Mouse (Mus musculus) midbrain, embryonic 16.5 days (tissue): ENCODE measurements around the gene Ankrd12. TPM values are rescaled to one million over a fixed set of nuclear protein-coding genes. Genes with fewer than 3 reads are reported as not detected.

Experiments
- ATAC-seq: fragments of 200-750 bp; cut with Nextera tagmentation; 2 replicates; pipeline ENCODE4 v1.8.0; 2017; ENCODE audit warnings: moderate TSS enrichment
- H3K27ac ChIP-seq: fragments of 300-500 bp; sonication (generic); 2 replicates; pipeline ENCODE4 v1.5.1; 2014; ENCODE audit warnings: mild to moderate bottlenecking, low read length, mixed read lengths
- H3K27me3 ChIP-seq: fragments of 300-500 bp; sonication (generic); 2 replicates; pipeline ENCODE4 v1.6.1; 2014; ENCODE audit warnings: low read depth, low read length, mixed read lengths; ENCODE audit not compliant: control insufficient read depth, insufficient read depth
- H3K36me3 ChIP-seq: fragments of 300-500 bp; sonication (generic); 2 replicates; pipeline ENCODE4 v1.6.1; 2014; ENCODE audit warnings: mild to moderate bottlenecking, low read length, moderate library complexity, mixed read lengths; ENCODE audit not compliant: control insufficient read depth, insufficient read depth
- H3K4me1 ChIP-seq: fragments of 300-500 bp; sonication (generic); 2 replicates; pipeline ENCODE4 v1.6.1; 2014; ENCODE audit warnings: mild to moderate bottlenecking, low read length, mixed read lengths; ENCODE audit not compliant: control insufficient read depth, insufficient read depth
- H3K4me2 ChIP-seq: fragments of 300-500 bp; sonication (generic); 2 replicates; pipeline ENCODE4 v1.6.1; 2014; ENCODE audit warnings: mild to moderate bottlenecking, low read length, mixed read lengths
- H3K4me3 ChIP-seq: fragments of 300-500 bp; sonication (generic); 2 replicates; pipeline ENCODE4 v1.5.1; 2014; ENCODE audit warnings: low read depth, mild to moderate bottlenecking, low read length, moderate library complexity, mixed read lengths
- H3K9ac ChIP-seq: fragments of 300-500 bp; sonication (generic); 2 replicates; pipeline ENCODE4 v1.6.1; 2014; ENCODE audit warnings: low read depth, low read length, mixed read lengths
- H3K9me3 ChIP-seq: fragments of 300-500 bp; sonication (generic); replicated peaks from 2 replicates; pipeline ENCODE4 v1.6.1; 2014; ENCODE audit warnings: mild to moderate bottlenecking, low read length, mixed read lengths; ENCODE audit not compliant: control insufficient read depth, poor library complexity, severe bottlenecking
- WGBS: fragments of 180-500 bp; shearing (Covaris S2); extraction: QIAGEN DNeasy Blood & Tissue Kit; methylation state at CpG from one replicate; pipeline ENCODE4 v1.1.7; 2014; 5-methylcytosine and 5-hydroxymethylcytosine counted together
- polyA plus RNA-seq: library from polyadenylated mRNA; unstranded; fragments of >200 nt; fragmentation: Nextera tagmentation; extraction: Ambion mirVana; gene quantifications from 2 replicates; pipeline ENCODE4 v1.2.1, GENCODE M21; 2015

Gene Ankrd12
- polyA plus RNA-seq, 1 experiment from 2014 or later: 198 TPM

DNA sequence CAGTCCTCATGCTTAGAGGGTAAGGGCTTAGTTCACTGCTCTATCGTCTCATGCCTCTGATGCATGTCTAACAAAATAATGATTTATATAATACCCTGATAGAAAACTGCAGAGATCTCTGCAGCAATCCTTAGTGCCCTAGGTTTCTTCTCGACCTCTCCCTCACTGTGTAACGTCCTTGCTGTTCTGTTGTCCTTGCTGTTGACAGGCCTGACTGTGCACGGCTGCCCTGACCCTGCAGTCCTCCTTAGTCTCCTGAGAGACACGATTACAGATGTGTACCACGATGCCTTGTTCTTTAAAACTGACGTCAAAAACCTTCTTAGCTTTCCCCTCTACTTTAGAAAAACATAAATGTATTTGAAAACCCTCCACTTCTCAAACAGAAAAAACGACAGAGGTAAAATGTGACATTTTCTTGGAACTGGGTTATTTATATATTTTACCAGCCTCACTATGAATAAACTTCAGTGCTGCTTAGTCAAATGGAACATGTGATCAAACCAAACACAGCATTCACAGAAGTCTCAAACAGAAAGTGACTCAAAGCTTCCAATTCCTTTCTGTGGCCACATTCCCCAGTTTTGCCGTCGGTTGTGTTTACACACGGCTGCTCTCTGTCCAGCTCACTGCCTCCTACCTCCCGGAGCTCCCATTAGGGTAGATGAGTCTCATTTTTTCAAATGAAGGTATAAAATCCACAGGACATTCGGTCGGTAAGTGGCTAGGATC is 137.3 kb downstream of the Ankrd12 start:
- Histone ChIP-seq H3K9me3 (no peaks in the 10 kb centered on the region), H3K9ac (no peak overlapping the region), H3K27ac (no peak overlapping the region), H3K36me3 (peaks cover 15% of the 10 kb centered on the region; the same call in 1 of the 2 replicates), H3K27me3 (no peaks in the 10 kb centered on the region), H3K4me2 (no peak overlapping the region), H3K4me1 (no peaks in the 10 kb centered on the region), H3K4me3 (no peak overlapping the region)
- no peak for ATAC-seq
- WGBS: 74% methylated on average over 14 of the region's 14 CpGs

DNA sequence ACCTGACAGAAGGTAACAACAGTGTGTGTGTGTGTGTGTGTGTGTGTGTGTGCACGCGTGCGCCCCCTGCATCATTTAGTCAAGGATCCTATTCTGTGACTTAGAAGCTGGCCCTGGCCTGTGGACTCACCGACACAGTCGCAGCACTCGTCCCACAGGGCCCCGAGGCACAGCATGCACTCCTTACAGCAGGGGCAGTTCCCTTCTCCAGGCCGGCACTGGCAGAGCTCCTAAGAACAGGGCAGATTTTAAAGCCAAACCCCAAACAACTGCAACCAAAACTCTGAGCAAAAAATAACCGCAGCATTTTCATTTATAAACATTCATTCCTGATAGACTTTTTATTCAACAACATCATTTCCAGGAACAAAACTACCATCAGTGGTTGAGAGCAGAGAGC is 139.2 kb downstream of the Ankrd12 start:
- peaks cover 25% of the 10 kb centered on the region for H3K36me3 ChIP-seq
- no peaks in the 10 kb centered on the region for H3K4me1 ChIP-seq
- H3K4me2 ChIP-seq: no peak overlapping the region
- ATAC-seq: no peak
- no peak overlapping the region for H3K9ac ChIP-seq
- H3K4me3 ChIP-seq: no peak overlapping the region
- H3K27ac ChIP-seq: no peak overlapping the region
- 92% methylated on average over 9 of the region's 9 CpGs for WGBS
- H3K27me3 ChIP-seq: no peaks in the 10 kb centered on the region
- H3K9me3 ChIP-seq: no peaks in the 10 kb centered on the region

DNA sequence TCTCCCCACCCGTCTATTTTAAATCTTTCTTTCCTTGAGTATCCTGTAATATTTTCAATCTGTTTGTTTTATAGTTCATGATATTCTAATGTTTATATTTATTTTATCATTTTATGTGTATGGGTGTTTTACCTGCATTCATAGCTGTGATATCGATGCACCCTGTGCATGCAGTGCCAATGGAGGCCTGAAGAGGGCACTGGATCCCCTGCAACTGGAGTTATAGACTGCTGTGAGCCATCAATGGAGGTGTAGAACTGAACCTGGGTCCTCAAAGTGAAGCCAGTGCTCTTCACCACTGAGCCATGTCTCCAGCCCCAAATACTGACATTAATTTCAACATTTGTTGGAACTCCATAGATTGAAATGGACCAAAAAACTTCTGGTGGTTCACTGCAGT is 143.1 kb downstream of the Ankrd12 start:
- H3K4me1 ChIP-seq: peaks cover 2% of the 10 kb centered on the region; the same call in 1 of the 2 replicates
- no peaks in the 10 kb centered on the region for H3K9me3 ChIP-seq

DNA sequence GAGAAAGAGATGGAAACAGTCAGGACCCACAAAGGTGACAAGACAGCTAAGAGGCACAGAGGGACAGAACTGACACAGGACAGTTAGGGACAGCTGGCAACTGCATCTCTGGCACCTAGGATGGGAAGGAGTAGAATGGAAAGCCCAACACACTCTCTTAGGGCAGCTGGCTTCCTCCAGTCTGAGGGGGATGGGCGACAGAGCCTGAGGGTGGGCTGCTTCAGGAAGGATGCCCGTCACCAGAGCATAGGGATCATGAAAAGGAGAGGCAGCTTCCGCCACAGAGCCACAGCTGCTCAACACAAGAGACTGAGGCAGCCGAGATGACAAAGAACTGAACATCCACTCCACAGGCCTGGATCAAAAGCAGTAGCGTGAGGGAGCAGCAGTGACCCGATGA is 145.4 kb downstream of the Ankrd12 start:
- ATAC-seq: peak; percentile 39

More for the DNA sequence above, 143.1 kb downstream of the Ankrd12 start:
- Histone ChIP-seq H3K36me3 (peaks cover 29% of the 10 kb centered on the region), H3K27ac (no peak overlapping the region), H3K27me3 (no peaks in the 10 kb centered on the region), H3K4me2 (no peak overlapping the region), H3K4me3 (no peak overlapping the region), H3K9ac (no peak overlapping the region)
- 96% methylated on average over 2 of the region's 2 CpGs for WGBS
- no peak for ATAC-seq

DNA sequence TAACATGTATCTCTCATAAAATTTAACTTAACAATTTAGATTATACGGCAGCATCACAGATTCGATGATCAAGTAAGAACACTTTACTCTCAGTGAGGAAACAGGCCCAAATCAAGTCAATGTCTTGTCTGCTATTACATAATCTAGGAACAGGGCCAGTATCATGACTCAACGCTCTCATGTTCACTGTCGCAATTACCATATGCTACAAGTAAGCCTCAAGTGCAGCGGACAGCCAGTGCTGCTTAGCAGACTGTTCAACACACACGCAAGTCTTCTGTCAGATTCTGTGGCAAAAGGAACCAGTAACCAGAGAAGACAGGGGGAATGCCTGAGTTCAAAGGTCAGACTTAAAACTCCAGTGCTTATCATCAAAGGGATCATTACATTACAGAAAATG is 145.9 kb downstream of the Ankrd12 start:
- Histone ChIP-seq H3K9ac (no peak overlapping the region), H3K4me3 (no peak overlapping the region), H3K4me1 (peaks cover 2% of the 10 kb centered on the region; the same call in 1 of the 2 replicates), H3K4me2 (no peak overlapping the region), H3K27me3 (no peaks in the 10 kb centered on the region), H3K36me3 (peaks cover 30% of the 10 kb centered on the region), H3K9me3 (no peaks in the 10 kb centered on the region), H3K27ac (peak overlapping the region; percentile 30; the same call in 1 of the 2 replicates)
- 82% methylated on average over 6 of the region's 6 CpGs for WGBS
- no peak for ATAC-seq

More for the DNA sequence above, 145.4 kb downstream of the Ankrd12 start:
- H3K27me3 ChIP-seq: no peaks in the 10 kb centered on the region
- no peak overlapping the region for H3K4me3 ChIP-seq
- no peaks in the 10 kb centered on the region for H3K9me3 ChIP-seq
- H3K9ac ChIP-seq: no peak overlapping the region
- no peak overlapping the region for H3K4me2 ChIP-seq
- 24% methylated on average over 6 of the region's 6 CpGs for WGBS
- peaks cover 32% of the 10 kb centered on the region for H3K36me3 ChIP-seq
- H3K4me1 ChIP-seq: peaks cover 2% of the 10 kb centered on the region; the same call in 1 of the 2 replicates
- peak overlapping the region; percentile 30; the same call in 1 of the 2 replicates for H3K27ac ChIP-seq

DNA sequence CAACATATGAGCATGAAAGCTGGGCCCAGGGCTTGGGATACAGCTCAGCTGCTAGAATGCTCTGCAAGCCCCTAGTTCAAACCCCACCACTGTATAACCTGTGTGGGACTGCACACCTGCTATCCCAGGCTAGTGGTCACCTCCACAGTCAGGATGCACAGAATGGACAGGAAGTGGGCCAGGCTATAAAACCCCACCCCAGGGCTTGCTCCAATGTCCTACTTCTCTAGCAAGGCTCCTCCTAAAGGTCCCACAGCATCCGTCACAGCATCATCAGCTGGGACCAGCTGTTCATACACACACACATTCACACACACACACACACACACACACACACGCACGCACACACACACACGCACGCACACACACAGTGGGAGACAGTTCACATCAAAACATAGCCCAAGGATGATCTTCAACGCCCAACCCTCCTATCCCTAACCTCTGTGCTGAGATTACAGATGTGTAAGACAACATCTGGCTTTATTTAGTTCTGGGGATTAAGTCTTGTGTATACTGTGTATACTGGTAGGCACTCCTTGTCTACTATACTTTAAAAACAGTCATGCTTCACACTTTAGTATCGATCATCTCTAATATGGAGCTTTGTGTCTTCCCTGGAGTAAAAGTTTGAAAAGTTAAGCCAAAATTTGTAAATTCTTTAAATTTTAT is 146.6 kb downstream of the Ankrd12 start:
- WGBS: 81% methylated on average over 7 of the region's 7 CpGs
- H3K9ac ChIP-seq: no peak overlapping the region
- no peak overlapping the region for H3K27ac ChIP-seq
- no peak overlapping the region for H3K4me2 ChIP-seq
- H3K9me3 ChIP-seq: no peaks in the 10 kb centered on the region
- no peaks in the 10 kb centered on the region for H3K27me3 ChIP-seq
- H3K36me3 ChIP-seq: peaks cover 31% of the 10 kb centered on the region
- H3K4me1 ChIP-seq: peaks cover 2% of the 10 kb centered on the region; the same call in 1 of the 2 replicates
- no peak for ATAC-seq
- no peak overlapping the region for H3K4me3 ChIP-seq

DNA sequence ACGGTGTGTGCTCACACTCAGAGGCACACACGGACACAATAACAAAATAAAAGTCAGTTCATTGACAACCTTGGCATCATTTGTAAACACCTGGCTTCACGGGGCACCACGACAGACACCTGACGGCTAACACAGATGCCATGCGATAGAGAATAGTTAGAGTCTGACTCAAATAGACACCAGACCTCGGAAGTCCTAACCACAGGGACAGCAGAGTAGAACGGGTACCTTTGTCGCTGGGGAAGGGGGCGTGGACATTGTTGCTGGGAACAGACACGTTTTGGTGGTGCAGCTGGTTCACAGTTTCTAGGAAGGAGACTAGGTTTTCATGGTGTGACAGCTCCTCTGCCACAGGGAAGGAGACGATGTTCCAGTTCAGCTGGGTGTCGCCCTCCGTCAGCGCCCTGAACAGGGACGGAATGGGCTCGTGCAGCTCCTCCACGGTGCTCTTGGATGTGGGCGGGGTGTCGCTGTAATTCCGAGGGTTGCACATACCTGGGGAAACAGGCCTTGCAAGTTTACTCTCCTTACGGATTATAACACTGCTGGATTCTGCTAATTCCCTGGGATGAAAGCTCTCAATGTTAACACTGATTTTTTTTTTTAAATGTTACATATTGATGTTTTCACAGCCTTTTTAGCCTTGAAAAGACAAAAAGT is 147.4 kb downstream of the Ankrd12 start:
- H3K4me3 ChIP-seq: no peak overlapping the region

DNA sequence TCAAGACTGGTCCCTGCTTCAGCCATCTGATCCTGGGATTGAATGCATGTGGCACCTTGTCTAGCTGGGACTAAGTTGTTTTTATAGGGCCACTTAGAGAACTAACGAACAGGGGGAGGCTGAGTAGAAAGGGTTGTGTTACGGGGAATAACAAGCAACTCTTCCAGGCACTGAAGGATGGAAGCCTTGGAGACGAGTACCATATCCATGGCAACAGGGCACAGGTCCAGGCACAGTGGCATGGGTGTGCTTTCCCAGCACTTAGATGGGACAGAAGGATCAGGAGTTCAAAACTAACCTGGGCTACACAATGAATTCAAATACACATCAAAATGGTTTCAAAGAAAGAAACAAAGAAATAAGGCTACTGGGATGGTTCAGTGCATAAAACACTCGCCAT is 149.8 kb downstream of the Ankrd12 start:
- WGBS: 69% methylated on average over 4 of the region's 4 CpGs
- Histone ChIP-seq H3K4me2 (no peak overlapping the region), H3K4me1 (peaks cover 2% of the 10 kb centered on the region; the same call in 1 of the 2 replicates), H3K9ac (no peak overlapping the region), H3K4me3 (no peak overlapping the region), H3K9me3 (no peaks in the 10 kb centered on the region), H3K36me3 (peaks cover 27% of the 10 kb centered on the region), H3K27ac (no peak overlapping the region), H3K27me3 (no peaks in the 10 kb centered on the region)
- ATAC-seq: no peak

More for the DNA sequence above, 147.4 kb downstream of the Ankrd12 start:
- no peak overlapping the region for H3K9ac ChIP-seq
- H3K27me3 ChIP-seq: no peaks in the 10 kb centered on the region
- 92% methylated on average over 22 of the region's 22 CpGs for WGBS
- no peak overlapping the region for H3K4me2 ChIP-seq
- H3K27ac ChIP-seq: no peak overlapping the region
- no peaks in the 10 kb centered on the region for H3K9me3 ChIP-seq
- H3K4me1 ChIP-seq: peaks cover 2% of the 10 kb centered on the region; the same call in 1 of the 2 replicates
- ATAC-seq: no peak
- H3K36me3 ChIP-seq: peaks cover 35% of the 10 kb centered on the region
